Mouse (Mus musculus): ENCODE results near the gene Mtmr12.

Mtmr12 gene

DNA sequence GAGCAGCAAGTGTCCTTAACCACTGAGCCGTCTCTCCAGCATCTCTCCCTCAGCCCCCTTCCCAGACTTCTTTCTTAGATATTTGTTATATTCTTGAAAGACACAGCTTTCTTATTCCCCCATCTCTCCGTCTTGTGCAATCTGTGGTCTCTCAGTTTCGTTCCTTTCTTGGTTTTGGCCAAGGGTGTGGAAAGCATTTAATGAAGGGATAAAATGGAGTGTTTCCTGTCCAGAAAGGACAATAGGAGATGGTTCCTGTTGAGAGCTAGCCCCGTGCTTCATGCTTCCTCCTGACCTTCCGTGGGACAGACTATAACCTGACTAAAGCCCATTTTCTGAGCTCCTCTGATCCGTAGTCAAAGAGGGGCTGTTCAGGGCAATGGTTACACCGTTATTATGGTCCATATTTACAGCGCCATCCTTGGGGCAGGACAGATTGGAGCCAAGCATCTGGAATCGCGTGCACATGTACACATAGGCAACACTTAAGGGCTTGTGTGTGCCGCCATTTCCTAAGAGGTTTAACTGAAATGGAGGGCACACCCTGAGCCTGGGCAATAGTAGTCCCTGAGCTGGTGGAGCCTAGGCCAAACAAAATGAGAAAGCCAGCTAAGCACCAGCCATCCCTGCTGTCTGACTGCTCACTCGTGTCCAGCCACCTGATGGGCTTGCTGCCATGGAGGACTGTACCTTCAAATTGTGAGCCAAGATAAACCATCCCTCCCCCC lies 68.7 kb downstream of the Mtmr12 start:
- CTCF ChIA-PET, result no interaction called here

DNA sequence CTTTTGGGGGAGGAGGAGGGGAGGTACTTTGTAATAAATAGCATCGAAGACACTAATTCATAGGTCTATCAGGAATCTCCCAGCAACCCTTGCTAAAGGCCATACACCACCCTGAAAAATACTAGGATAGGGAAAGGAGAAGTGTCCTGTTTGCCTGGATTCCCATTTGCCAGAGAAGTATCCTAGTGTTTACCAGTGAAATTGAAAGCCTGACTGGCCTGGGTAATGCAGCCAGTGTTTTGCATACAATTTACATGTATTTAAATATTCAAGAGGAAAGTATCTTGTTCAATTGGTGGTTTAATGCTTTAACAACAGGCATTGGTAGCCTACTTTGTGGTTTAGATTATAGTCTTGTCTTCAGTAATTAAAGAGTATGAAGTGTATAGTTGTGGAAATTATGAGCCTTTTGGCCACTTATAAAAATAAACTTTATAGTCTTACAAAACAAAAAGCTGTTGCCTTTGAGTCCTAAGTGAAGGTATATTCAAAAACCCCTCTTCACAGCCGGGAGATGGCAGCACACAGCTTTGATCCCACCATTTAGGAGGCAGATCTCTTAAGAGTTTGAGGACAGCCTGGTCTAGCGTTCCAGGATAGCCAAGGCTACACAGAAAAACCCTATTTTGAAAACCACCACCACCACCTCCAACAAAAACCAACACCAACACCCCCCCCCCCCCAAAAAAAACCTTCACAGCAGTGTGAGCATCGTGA lies 69.4 kb downstream of the Mtmr12 start:
- CTCF ChIA-PET, result interaction anchor here (0.8 kb wide), 1 partner anchor 105 kb away, joined by 3 read pairs; no protein-coding TSS in a partner anchor

DNA sequence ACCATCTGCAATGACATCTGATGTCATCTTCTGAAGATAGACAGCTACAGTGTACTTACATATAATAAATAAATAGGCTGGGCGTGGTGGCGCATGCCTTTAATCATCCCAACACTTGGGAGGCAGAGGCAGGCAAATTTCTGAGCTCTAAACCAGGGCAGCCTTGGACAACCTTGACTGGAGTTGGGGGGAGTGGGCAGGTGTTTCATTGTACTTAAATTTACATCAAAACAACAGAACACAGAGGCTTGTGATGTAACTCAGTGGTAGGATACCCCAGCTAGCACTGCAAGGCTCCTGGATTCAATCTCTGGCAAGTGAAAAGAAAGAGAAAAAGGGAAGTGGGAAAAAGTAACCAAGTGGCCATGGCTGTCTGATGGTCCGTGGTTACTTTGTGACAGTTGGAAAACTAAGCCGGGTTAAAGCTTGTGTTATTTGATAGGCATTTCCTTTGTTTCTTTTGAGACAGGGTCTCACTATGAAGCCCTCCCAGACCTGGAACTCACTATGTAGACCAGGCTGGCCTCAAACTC lies 70.3 kb downstream of the Mtmr12 start:
- CTCF ChIA-PET, result no interaction called here

DNA sequence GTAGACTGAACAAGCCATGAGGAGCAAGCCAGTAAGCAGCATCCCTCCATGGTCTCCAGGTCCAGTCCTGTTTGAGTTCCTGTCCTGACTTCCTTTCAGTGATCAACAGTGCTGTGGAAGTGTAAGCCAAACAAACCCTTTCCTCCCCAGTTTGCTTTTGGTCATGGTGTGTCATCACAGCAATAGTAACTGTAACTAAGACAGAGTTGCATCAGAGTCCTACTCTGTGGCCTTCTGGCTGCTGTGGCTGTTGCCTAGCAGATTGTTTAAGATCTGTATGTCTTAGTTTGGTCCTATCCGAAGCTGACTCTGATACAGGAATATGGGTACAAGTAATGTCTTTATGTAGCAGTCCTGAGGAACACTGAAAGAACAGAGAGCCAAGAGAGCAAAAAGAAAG lies 75.0 kb downstream of the Mtmr12 start:
- CTCF ChIA-PET, result no interaction called here

DNA sequence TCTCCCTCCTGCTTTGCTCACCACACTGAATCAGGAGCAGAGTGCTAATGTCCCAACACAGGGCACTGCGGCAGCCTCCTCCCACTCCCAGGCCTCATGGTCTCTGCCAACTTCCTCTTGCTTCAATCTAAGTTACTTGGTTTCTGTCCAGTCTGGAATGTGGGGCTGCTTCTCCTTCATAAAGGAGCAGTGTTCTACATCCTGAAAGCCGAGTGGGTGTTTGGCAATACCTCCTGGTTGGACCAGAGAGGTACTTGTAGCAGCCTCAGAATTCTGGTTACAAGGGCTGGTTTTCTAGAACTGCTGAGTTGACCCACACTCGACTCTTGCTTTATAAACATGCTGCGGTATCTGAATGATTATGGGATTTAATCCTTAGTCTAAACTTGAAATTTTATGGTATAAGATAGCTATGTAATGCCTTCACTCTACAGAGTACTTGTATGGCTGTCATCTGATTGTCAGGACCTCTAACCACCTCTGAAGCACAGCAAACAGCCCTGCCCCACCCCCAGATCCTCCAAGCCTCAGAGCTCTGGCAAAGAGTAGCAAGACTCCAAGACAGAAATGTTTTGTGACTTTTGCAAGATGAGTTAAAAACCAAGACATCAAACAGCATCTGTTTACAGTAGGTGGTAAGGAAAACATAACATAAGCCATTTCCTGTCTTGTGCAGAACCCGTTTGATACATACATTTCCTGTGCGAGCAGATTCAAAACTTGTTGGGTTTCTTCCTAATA lies 80.1 kb downstream of the Mtmr12 start:
- CTCF ChIA-PET, result no interaction called here

DNA sequence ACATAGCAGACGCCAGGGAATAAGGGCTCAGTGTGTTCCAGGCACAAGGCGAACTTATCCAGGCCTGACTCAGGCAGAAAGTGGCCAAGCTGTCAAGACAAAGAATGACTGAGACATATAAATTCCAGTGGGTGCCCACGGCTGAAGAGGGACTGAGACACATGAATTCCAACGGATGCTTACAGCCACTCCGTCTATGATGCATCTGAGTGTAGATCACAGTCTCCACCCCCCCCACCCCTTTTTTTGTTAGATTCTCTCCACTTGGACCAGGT lies 80.6 kb downstream of the Mtmr12 start:
- CTCF ChIA-PET, result no interaction called here

DNA sequence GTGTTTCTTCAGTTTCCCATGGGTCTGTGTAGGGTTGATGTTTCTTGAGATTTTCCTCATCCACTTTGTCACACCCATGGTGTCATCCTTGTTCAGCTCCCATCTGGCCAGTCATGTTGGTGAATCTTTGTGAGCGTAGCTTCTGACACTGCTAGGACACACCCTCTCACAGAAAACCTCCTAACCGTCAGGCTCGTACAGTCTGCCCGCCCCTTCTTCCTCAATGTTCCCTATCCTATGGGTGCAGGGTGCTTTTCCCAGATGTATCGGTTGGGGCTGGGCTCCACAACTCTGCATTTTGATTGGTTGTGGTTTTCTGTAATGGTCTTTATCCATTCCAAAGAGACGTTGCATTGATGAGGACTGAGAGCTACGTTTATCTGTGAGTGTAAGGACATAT lies 85.5 kb downstream of the Mtmr12 start:
- CTCF ChIA-PET, result no interaction called here

DNA sequence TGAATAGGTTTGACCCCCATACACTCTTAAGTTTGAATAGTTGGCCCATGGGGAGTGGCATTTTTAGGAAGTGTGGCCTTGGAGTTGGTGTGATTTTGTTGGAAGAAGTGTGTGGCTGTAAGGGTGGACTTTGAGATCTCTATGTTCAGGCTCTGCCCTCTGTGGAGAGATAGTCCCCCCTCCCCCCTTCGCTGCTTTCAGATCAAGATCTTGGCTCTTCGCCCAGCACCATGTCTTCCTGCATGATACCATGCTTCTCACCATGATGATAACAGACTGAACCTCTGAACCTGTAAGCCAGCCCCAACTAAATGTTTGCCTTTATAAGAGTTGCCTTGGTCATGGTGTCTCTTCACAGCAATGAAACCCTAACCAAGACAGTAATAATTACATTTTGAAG lies 86.9 kb downstream of the Mtmr12 start:
- CTCF ChIA-PET, result no interaction called here

DNA sequence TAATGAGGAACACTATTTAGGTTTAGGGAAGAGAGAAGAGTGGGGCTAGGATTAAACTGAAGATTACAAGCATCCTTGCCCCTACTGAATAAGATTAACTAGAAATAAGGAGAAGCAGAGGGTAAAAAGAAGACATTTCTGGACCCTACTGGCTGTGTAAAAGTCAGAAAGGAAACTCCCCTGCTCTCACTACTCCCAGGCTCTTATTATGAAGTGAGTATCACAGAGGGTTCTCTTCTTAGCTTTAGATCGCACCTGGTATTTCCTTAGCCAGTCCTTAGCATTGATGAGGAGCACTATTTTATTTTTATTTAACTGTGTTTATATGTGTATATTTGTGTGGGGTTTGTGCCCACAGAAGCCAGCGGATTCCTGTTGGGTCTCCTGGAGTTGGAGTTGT lies 91.4 kb downstream of the Mtmr12 start:
- CTCF ChIA-PET, result no interaction called here

DNA sequence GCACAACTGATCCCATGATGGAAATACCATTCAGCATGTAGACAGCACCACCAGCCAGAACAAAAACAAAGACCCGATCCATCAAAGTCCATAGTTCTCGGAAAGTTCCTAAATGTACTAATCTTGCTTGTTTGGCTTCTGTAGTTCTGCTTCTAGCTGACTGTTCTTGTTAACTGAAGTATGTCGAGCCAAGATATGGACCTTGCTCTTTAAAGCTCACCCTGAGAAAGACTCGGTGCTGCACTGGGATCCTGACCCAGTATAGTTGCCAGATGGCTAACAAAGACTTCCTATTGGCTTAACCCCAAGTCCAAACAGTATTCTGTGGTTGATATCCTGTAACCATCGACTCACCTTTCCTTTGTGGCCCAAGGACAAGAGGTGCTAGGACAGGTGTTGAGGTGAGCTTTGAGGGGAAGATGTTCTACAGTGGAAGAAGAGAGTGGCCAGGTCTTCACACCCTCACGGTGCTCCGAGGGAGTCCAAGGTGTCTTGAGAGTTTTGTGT lies 93.5 kb downstream of the Mtmr12 start:
- CTCF ChIA-PET, result no interaction called here

DNA sequence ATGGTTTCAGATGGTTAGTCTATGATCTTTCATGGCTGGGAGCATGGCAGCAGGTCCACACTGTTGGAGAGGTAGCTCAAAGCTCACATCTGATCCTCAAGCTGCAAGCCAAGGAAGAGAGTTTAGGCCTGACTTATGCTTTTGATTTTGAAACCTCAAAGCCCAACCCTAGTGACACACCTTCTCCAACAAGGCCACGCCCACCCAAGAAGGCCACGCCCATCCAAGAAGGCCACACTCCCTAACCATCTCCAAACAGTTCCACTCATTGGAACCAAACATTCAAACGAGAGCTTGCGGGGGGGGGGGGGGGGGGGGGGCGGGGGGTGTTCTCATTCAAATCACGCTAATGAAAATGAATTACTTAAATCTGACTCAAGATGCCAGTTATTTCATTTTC lies 96.9 kb downstream of the Mtmr12 start:
- CTCF ChIA-PET, result no interaction called here

DNA sequence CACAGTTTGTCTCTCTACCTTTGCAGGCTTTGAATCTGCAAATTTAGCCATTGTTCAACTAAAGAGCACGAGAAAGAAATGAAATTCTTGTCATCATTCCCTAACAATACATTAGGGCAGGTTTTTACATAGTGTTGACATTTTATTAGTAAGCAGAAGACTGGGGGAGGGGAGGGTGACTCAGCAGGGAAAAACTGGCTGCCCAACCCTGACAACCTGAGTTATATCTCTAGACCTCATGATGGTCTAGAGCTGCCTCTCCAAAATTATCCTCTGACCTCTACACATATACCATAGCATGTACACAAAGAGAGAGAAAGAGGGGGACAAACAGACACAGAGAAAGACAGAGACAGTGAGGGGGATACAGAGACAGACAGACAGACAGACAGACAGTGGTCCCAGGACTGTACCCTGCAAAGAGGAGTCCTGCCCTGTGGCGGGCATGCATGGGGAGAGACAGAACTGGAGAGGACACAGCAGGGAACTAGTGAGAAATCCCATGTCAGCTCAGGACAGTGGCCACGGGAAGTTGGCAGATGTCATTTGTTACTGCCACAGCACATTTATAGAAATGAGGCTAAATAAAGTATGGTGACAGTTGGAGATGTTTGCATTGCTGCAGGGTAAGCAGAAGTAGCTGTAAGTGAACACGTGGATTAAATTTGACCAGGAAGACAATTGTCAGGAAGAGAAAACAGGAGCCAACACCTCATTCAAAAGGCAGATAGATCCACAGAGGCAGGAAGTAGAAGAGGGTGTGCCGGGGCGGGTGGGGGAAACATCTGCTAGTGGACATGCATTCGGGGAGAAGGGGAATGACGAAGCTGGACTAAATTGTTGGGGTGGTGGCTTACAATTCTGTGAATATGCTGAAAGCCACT lies 101.6 kb downstream of the Mtmr12 start:
- CTCF ChIA-PET, result no interaction called here

DNA sequence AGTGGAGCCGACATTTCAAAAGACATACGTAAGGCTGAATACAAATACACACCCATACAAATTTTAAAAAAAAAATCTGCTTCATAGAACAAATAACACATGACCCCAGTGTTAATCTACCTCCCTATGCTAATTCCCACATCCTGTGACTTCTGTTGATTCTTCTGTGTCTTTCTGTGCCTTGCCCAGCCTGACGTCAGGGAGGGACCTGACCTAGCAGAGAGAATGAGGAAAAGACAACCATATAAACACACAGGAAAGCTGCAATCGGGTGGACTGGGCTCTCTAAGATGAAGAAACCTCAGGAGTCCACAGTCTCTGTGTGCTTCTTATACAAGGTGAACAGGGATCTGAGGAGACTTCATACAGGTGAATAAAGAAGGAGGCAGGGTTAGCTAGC lies 102.3 kb downstream of the Mtmr12 start:
- CTCF ChIA-PET, result no interaction called here

DNA sequence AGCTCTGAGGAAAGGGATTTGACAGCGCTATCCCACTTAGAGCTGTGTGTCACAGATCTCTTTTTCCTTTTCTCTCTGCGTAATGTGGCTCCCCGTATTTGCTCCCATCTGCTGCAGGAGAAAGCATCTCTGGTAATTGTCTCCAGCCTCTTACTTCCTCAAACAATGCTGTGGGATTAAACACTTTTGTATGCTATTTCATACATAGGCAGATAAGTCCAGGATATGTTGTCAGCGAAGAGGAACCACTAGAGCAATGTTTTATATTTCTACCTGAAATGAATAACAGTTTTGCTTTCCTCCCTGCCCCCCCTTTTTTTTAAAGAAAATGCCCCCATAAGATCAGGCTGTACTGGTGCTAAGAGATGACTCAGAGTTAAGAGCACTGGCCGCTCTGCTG lies 103.7 kb downstream of the Mtmr12 start:
- CTCF ChIA-PET, result no interaction called here

DNA sequence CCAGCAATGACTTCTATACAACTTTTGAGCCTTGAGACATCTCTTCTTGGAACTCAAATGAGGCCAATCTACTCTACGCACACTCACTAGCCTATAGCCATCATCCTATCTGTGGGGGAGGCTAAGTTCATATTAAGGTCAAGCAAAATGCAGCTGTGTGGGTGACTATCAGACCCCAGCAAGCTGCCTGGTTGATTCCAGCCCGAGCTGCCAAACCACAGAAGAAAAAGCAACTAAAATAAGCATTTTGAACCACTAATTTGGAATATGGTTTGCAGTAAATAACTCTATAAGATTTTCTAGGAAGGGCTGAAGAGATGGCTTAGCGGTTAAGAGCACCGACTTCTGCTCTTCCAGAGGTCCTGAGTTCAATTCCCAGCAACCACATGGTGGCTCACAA lies 105.8 kb downstream of the Mtmr12 start:
- CTCF ChIA-PET, result no interaction called here

DNA sequence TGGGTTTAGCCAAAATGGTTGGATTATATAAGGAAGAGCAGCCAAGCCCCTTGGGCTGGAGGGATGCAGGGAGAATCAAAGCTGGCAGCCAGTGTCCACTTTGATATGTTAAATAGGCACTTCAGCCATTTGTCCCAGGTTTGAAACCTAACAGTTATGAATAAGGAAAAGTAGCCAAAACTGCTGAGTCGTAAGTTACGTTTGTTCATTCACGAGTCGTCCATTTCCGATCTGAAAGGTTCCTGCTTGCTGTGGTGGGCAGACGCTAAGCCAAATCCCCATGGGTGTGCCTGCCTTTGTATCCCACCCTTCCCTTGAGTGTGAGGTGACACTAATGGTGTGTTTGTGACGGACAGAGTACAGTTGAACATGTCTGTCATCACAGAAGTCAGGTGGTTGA lies 106.6 kb downstream of the Mtmr12 start:
- CTCF ChIA-PET, result no interaction called here

DNA sequence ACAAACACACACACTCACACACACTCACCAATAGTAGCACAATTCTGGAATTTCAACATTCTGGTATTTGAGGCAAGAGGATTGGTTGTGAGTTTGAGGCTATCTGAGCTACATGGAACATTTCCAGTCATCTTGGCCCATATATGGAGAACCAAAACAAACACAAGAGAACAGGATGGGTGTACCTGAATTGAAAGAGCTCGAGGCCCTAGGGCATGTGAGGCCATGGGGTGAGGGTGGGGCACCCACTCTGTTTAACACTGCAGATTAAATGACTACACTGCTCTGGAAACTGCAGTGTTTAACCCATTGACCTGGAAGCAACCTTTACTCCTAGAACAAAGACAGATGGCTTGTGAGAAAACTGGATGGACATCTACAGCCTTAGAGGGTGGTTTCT lies 108.4 kb downstream of the Mtmr12 start:
- CTCF ChIA-PET, result no interaction called here

DNA sequence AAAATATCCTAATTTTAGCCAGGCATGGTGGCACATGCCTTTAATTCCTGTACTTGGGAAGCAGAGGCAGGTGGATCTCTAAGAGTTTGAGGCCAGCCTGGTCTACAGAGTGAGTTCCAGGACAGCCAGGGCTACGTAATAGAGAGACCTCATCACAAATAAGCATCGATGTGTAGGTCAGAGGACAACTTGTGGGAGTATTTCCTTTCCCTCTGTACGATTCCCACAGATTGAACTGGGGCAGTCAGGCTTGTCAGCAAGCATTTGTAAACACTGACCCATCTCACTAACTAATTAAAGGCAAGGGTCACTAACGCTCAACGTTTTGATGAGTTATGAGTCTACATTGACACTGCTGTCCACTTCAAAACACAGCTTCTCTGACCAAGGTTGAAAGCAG lies 109.8 kb downstream of the Mtmr12 start:
- CTCF ChIA-PET, result no interaction called here

DNA sequence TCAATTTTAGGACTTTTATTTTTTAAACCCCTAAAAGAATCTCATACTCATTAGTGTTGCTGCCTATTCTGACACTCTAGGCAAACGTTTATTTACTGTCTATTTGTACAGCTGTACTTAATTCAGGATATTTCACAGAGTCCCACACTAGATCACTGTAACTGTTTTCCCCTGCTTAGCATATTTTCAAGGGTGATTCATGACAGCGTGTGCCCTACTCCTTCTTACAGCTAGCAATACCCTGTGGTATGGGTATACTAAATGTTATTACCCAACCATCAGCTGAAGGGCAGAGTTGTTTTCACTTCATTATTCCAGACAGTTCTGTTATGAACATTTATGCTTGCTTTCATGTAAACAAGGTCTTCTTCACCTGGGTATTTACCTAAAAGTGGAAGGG lies 111.2 kb downstream of the Mtmr12 start:
- CTCF ChIA-PET, result no interaction called here

DNA sequence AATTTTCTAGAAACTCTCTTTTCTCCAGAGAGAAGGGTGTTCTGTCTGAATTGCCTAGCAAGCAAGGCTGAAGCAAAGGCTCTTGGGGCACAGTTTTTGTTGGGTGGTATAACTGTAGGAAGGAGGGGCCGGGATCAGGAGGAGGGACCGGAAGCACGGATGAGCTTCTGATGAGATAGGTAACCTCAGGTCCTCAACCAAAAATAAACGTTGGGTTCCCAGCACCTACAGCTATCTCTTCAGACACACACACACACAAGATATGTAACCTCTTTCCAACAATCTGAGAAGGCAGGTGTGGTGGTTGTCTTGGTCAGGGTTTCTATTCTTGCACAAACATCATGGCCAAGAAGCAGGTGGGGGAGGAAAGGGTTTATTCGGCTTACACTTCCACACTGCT lies 112.5 kb downstream of the Mtmr12 start:
- CTCF ChIA-PET, result no interaction called here

DNA sequence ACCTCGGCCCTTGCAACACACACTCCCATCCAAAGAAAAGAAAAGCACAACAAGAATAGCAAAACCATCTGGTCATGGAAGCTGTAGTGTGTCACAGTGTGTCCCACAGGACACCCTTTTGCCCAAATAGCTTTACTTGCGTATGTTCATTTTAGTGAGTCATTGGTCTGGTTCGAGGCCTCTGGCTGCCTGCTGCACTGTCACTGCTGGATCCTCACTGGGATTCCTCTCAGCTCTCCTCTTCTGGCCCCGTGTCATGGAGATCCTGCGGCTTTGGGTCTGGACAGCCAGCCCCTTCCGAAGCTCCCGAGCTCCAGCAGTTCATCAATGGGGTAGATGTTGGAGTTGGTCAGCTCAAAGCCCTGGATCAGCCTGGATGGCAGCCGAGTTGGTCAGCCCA lies 113.6 kb downstream of the Mtmr12 start:
- CTCF ChIA-PET, result interaction anchor here (0.6 kb wide), 1 partner anchor 58 kb away, joined by 7 read pairs; no protein-coding TSS in a partner anchor

DNA sequence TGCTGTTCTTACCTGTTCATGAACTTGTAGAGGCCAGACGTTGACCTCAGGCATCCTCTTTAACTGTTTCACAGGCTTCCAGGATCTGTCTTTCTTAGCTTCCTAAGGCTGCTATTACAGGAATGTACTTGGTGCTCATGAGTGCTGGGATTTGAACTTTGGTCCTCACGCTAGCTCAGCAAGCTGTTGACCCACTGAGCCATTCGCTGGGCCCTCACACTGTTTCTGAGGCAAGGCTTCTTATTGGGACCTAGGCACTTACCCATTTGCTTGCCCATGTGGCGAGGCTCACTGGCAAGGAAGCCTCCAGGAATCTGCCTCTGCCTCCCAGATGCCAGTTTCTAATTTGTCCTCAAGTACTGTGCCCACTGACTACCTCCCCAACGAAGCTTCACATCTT lies 115.1 kb downstream of the Mtmr12 start:
- CTCF ChIA-PET, result interaction anchor here (0.7 kb wide), 1 partner anchor 89 kb away, joined by 6 read pairs; no protein-coding TSS in a partner anchor
